Mouse (Mus musculus) midbrain, postnatal 0 days (tissue): Measurements from ENCODE around the gene Rasal1. TPM values are rescaled to one million over a fixed set of nuclear protein-coding genes. Genes with fewer than 3 reads are reported as not detected.

Source experiments
- ATAC-seq: fragments of 200-750 bp; cut with Nextera tagmentation; 2 replicates; pipeline ENCODE4 v1.8.0; 2017; ENCODE audit warnings: moderate number of reproducible peaks, mild to moderate bottlenecking, moderate TSS enrichment, moderate library complexity; ENCODE audit not compliant: low FRiP score
- DNase-seq: peaks from one replicate; pipeline ENCODE4 v3.0.0-alpha.2; 2015; ENCODE audit warnings: low spot score
- H3K27ac ChIP-seq: fragments of 300-500 bp; sonication (generic); 2 replicates; pipeline ENCODE4 v1.5.1; 2014; ENCODE audit warnings: low read depth, mild to moderate bottlenecking, low read length, mixed read lengths
- H3K27me3 ChIP-seq: fragments of 300-500 bp; sonication (generic); 2 replicates; pipeline ENCODE4 v1.6.1; 2014; ENCODE audit warnings: low read length, control low read depth, mixed read lengths; ENCODE audit not compliant: insufficient read depth
- H3K36me3 ChIP-seq: fragments of 300-500 bp; sonication (generic); 2 replicates; pipeline ENCODE4 v1.6.1; 2014; ENCODE audit warnings: low read length, control low read depth, mixed read lengths; ENCODE audit not compliant: insufficient read depth
- H3K4me1 ChIP-seq: fragments of 300-500 bp; sonication (generic); 2 replicates; pipeline ENCODE4 v1.6.1; 2014; ENCODE audit warnings: mild to moderate bottlenecking, control low read depth, antibody characterized with exemption, low read length, mixed read lengths; ENCODE audit not compliant: insufficient read depth
- H3K4me2 ChIP-seq: fragments of 300-500 bp; sonication (generic); 2 replicates; pipeline ENCODE4 v1.6.1; 2014; ENCODE audit warnings: low read depth, mild to moderate bottlenecking, low read length, mixed read lengths; ENCODE audit not compliant: poor library complexity, severe bottlenecking
- H3K4me3 ChIP-seq: fragments of 300-500 bp; sonication (generic); 2 replicates; pipeline ENCODE4 v1.5.1; 2014; ENCODE audit warnings: low read depth, mild to moderate bottlenecking, low read length, moderate library complexity
- H3K9ac ChIP-seq: fragments of 300-500 bp; sonication (generic); replicated peaks from 2 replicates; pipeline ENCODE4 v1.6.1; 2014; ENCODE audit warnings: mild to moderate bottlenecking, low read length, moderate library complexity, mixed read lengths; ENCODE audit not compliant: poor library complexity, severe bottlenecking
- H3K9me3 ChIP-seq: fragments of 300-500 bp; sonication (generic); 2 replicates; pipeline ENCODE4 v1.6.1; 2016; ENCODE audit warnings: low read length, control low read depth
- CTCF ChIP-seq: IDR thresholded peaks from 2 replicates; pipeline ENCODE4 v1.5.1; 2016; ENCODE audit warnings: antibody characterized with exemption, mild to moderate bottlenecking
- WGBS: fragments of 180-500 bp; shearing (Covaris S2); extraction: QIAGEN DNeasy Blood & Tissue Kit; methylation state at CpG from one replicate; pipeline ENCODE4 v1.1.7; 2014; 5-methylcytosine and 5-hydroxymethylcytosine counted together
- polyA plus RNA-seq: library from polyadenylated mRNA; unstranded; fragments of >200 nt; fragmentation: Nextera tagmentation; extraction: Ambion mirVana; gene quantifications from 2 replicates; pipeline ENCODE4 v1.2.1, GENCODE M21; 2015
- total RNA-seq: library from RNA; depleted of rRNA; stranded (reverse); fragments of >200 nt; gene quantifications from 2 replicates; pipeline ENCODE4 v1.2.3, GENCODE M21; 2014

Gene Rasal1
- total and polyA plus RNA-seq, 2 experiments from 2014 or later: 9.9 to 24.7 TPM

- Histone ChIP-seq H3K9me3 (no peaks in the 10 kb centered on the region), H3K27ac (no peak overlapping the region), H3K4me3 (no peak overlapping the region), H3K9ac (no peak overlapping the region), H3K27me3 (no peaks in the 10 kb centered on the region; the same call in 1 of the 2 replicates), H3K4me1 (no peaks in the 10 kb centered on the region), H3K4me2 (no peak overlapping the region), H3K36me3 (no peaks in the 10 kb centered on the region)
- no peak for ATAC-seq
- DNase-seq: no peak
- TF ChIP-seq CTCF: no peak
- 85% methylated on average over 7 of the region's 7 CpGs for WGBS
These were observed 21.5 kb downstream of the Rasal1 start for GRCm38 (mm10) chr5:120670132-120670531.

GRCm38 (mm10) chr5:120671865-120672264 is 23.3 kb downstream of the Rasal1 start:
- Histone ChIP-seq H3K9me3 (no peaks in the 10 kb centered on the region), H3K9ac (no peak overlapping the region), H3K27ac (no peak overlapping the region), H3K4me3 (no peak overlapping the region), H3K4me1 (no peaks in the 10 kb centered on the region), H3K36me3 (no peaks in the 10 kb centered on the region), H3K27me3 (no peaks in the 10 kb centered on the region), H3K4me2 (no peak overlapping the region)
- DNase-seq (no peak), ATAC-seq (no peak)
- 87% methylated on average over 3 of the region's 3 CpGs for WGBS
- TF ChIP-seq CTCF: no peak

GRCm38 (mm10) chr5:120673626-120674025 is 25.0 kb downstream of the Rasal1 start:
- Histone ChIP-seq H3K4me2 (no peak overlapping the region), H3K4me1 (no peaks in the 10 kb centered on the region), H3K27me3 (no peaks in the 10 kb centered on the region), H3K9me3 (no peaks in the 10 kb centered on the region), H3K27ac (no peak overlapping the region), H3K4me3 (no peak overlapping the region), H3K36me3 (no peaks in the 10 kb centered on the region), H3K9ac (no peak overlapping the region)
- WGBS: 9% methylated on average over 12 of the region's 12 CpGs
- DNase-seq (peak; percentile 70), ATAC-seq (no peak)
- TF ChIP-seq CTCF: peak; percentile 97

- Histone ChIP-seq H3K27me3 (no peaks in the 10 kb centered on the region), H3K27ac (no peak overlapping the region), H3K4me2 (no peak overlapping the region), H3K4me1 (0 out of 2 replicates have a peak, but pooled peaks cover 2% of the 10 kb centered on the region), H3K9me3 (no peaks in the 10 kb centered on the region), H3K4me3 (no peak overlapping the region), H3K9ac (no peak overlapping the region; the same call in 1 of the 2 replicates), H3K36me3 (no peaks in the 10 kb centered on the region; the same call in 1 of the 2 replicates)
- ATAC-seq: no peak
- no peak for TF ChIP-seq CTCF
- 28% methylated on average over 21 of the region's 21 CpGs for WGBS
- peak; percentile 65 for DNase-seq
These were observed 25.9 kb downstream of the Rasal1 start for GRCm38 (mm10) chr5:120674229-120675145.

DNA sequence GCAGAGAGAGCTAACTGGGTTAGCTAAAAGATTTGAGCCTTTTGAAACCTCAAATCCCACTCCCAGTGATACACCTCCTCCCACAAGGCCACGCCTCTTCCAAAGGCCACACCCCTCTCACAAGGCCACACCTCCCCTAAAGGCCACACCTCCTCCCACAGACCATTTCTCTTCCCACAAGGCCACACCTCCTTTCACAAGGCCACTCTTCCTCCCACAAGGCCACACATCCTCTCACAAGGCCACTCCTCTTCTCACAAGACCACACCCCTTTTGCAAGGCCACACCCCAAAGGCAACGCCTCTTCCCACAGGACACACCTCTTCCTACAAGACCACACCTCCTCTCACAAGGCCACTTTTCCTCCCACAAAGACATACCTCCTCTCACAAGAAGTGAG is 28.9 kb downstream of the Rasal1 start:
- H3K9me3 ChIP-seq: no peaks in the 10 kb centered on the region
- peaks cover 10% of the 10 kb centered on the region for H3K36me3 ChIP-seq
- no peak overlapping the region for H3K4me2 ChIP-seq
- H3K27me3 ChIP-seq: no peaks in the 10 kb centered on the region
- no peak overlapping the region for H3K9ac ChIP-seq
- TF ChIP-seq CTCF: no peak
- H3K4me3 ChIP-seq: no peak overlapping the region
- 0 out of 2 replicates have a peak overlapping the region, but pooled peaks have one; percentile 1 for H3K27ac ChIP-seq
- H3K4me1 ChIP-seq: 0 out of 2 replicates have a peak, but pooled peaks cover 5% of the 10 kb centered on the region
- ATAC-seq (peak; percentile 7; the same call in 1 of the 2 replicates), DNase-seq (peak; percentile 36)
- 34% methylated on average over 2 of the region's 2 CpGs for WGBS
